Comparison of ENCODE assay signal across 7 mouse cellular contexts in genomic region chr10:8761656-8762055, GRCm38 (mm10).
A peak's percentile ranks its signal among the peaks of the same experiment; 100 is the strongest.
DNase-seq lines count a peak whose midpoint lies in the region; ATAC-seq and TF ChIP-seq lines count a peak whose summit lies in the region.

No protein-coding gene starts in this region.

- ATAC-seq in liver, embryonic 11.5 days (replicated peaks; ENCODE audit: low FRiP score), result no peak
- no peak for ATAC-seq in hindbrain, postnatal 0 days
- no peak for ATAC-seq in neural tube, embryonic 15.5 days (ENCODE audit: low FRiP score)
- ATAC-seq in inflammation-experienced regulatory T-cells, adult 6 months, result no peak

- no peaks in the 10 kb centered on the region for H3K27me3 ChIP-seq in liver, embryonic 11.5 days (replicated peaks; ENCODE audit: control insufficient read depth, insufficient read depth, low read length)
- peaks cover 3% of the 10 kb centered on the region; the same call in 1 of the 2 replicates for H3K27me3 ChIP-seq in forebrain, embryonic 10.5 days (ENCODE audit: poor library complexity, severe bottlenecking)
- no peaks in the 10 kb centered on the region for H3K27me3 ChIP-seq in hindbrain, postnatal 0 days (ENCODE audit: insufficient read depth, low read length)
- H3K27me3 ChIP-seq in neural tube, embryonic 15.5 days (replicated peaks), result no peaks in the 10 kb centered on the region

- WGBS in liver, embryonic 11.5 days, result 77% methylated on average over 9 of the region's 9 CpGs
- WGBS in forebrain, embryonic 10.5 days, result 55% methylated on average over 9 of the region's 9 CpGs
- WGBS in hindbrain, postnatal 0 days, result 29% methylated on average over 9 of the region's 9 CpGs
- 26% methylated on average over 9 of the region's 9 CpGs for WGBS in neural tube, embryonic 15.5 days

- no peak overlapping the region for H3K27ac ChIP-seq in liver, embryonic 11.5 days (ENCODE audit: low read depth, low read length)
- peak overlapping the region; percentile 83 for H3K27ac ChIP-seq in forebrain, embryonic 10.5 days
- H3K27ac ChIP-seq in hindbrain, postnatal 0 days, result peak overlapping the region; percentile 76
- H3K27ac ChIP-seq in neural tube, embryonic 15.5 days (replicated peaks), result peak overlapping the region; percentile 77

- no peak for DNase-seq in liver, embryonic 11.5 days (ENCODE audit: low spot score)
- no peak for DNase-seq in liver
- no peak for DNase-seq in forebrain, embryonic 10.5 days (ENCODE audit: extremely low spot score, low spot score)
- no peak for DNase-seq in hindbrain, postnatal 0 days (ENCODE audit: low spot score)
- no peak for DNase-seq in thymus, postnatal 10 days (ENCODE audit: low spot score in 2 of 2)

- H3K4me3 ChIP-seq in liver, embryonic 11.5 days (ENCODE audit: low read depth, low read length), result no peak overlapping the region; the same call in 1 of the 2 replicates
- peak overlapping the region; percentile 47 for H3K4me3 ChIP-seq in forebrain, embryonic 10.5 days
- peak overlapping the region; percentile 34 for H3K4me3 ChIP-seq in hindbrain, postnatal 0 days (ENCODE audit: low read length)
- peak overlapping the region; percentile 31 for H3K4me3 ChIP-seq in neural tube, embryonic 15.5 days (replicated peaks)

- H3K9me3 ChIP-seq in liver, embryonic 11.5 days (ENCODE audit: control insufficient read depth, low read length), result no peaks in the 10 kb centered on the region
- H3K9me3 ChIP-seq in forebrain, embryonic 10.5 days, result no peaks in the 10 kb centered on the region
- no peaks in the 10 kb centered on the region for H3K9me3 ChIP-seq in hindbrain, postnatal 0 days (ENCODE audit: low read length)
- no peaks in the 10 kb centered on the region for H3K9me3 ChIP-seq in neural tube, embryonic 15.5 days (replicated peaks)

- H3K4me2 ChIP-seq in liver, embryonic 11.5 days, result peak overlapping the region; percentile 39
- H3K4me2 ChIP-seq in hindbrain, postnatal 0 days (ENCODE audit: low read depth, low read length), result peak overlapping the region; percentile 53
- H3K4me2 ChIP-seq in neural tube, embryonic 15.5 days, result peak overlapping the region; percentile 48

- no peak for TF ChIP-seq CTCF in hindbrain, postnatal 0 days (IDR thresholded peaks at IDR 0.05; ENCODE audit: low read depth)

- H3K4me1 ChIP-seq in liver, embryonic 11.5 days (replicated peaks; ENCODE audit: control insufficient read depth, insufficient read depth, low read length), result no peaks in the 10 kb centered on the region; the same call in 1 of the 2 replicates
- peaks cover 64% of the 10 kb centered on the region for H3K4me1 ChIP-seq in forebrain, embryonic 10.5 days
- 0 out of 2 replicates have a peak, but pooled peaks cover 13% of the 10 kb centered on the region for H3K4me1 ChIP-seq in hindbrain, postnatal 0 days (ENCODE audit: insufficient read depth, low read length)
- peaks cover 54% of the 10 kb centered on the region for H3K4me1 ChIP-seq in neural tube, embryonic 15.5 days

- no peaks in the 10 kb centered on the region for H3K36me3 ChIP-seq in liver, embryonic 11.5 days (ENCODE audit: control insufficient read depth, insufficient read depth, low read length)
- H3K36me3 ChIP-seq in forebrain, embryonic 10.5 days (replicated peaks), result 0 out of 2 replicates have a peak, but pooled peaks cover 3% of the 10 kb centered on the region
- H3K36me3 ChIP-seq in hindbrain, postnatal 0 days (ENCODE audit: insufficient read depth, low read length), result no peaks in the 10 kb centered on the region
- no peaks in the 10 kb centered on the region for H3K36me3 ChIP-seq in neural tube, embryonic 15.5 days

- H3K9ac ChIP-seq in liver, embryonic 11.5 days (ENCODE audit: low read depth, low read length), result no peak overlapping the region
- peak overlapping the region; percentile 47 for H3K9ac ChIP-seq in hindbrain, postnatal 0 days (replicated peaks; ENCODE audit: low read length)
- H3K9ac ChIP-seq in neural tube, embryonic 15.5 days (replicated peaks), result peak overlapping the region; percentile 37
